ENCODE assay signal across 9 mouse cellular contexts in the genomic region with DNA sequence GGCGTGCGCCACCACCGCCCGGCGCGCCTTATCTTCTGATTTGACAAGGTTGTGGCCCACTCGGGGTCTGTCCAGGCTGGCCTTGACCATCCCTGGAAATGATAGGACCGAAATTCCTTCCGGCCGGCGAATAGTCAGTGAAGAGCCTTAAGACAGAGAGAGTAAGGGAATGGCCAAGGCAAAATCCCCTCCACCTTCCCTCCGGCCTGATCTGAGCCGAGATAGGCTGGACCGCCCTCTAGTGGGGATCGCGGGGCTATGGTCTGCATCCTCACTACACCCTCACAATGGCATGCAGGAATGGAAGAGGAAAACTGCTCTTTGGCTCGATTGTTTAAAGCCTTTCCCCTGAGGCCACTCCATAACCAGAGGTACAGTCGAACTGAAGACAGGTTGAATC. TPM values are rescaled to one million over a fixed set of nuclear protein-coding genes. Genes with fewer than 3 reads are reported as not detected.
A peak's percentile ranks its signal among the peaks of the same experiment; 100 is the strongest.
DNase-seq lines count a peak whose midpoint lies in the region; ATAC-seq and TF ChIP-seq lines count a peak whose summit lies in the region.
"Had no signal": no experiment of that assay in that cellular context is flagged by ENCODE, and none has a peak within 500 bp of the region (broad histone marks: within the 10 kb centered on the region; RNA-seq: fewer than 3 reads in every experiment).

No protein-coding gene starts in this region.

- WGBS in cerebellum, adult 2 months, result 7% methylated on average over 18 of the region's 18 CpGs
- 6% methylated on average over 18 of the region's 18 CpGs for WGBS in hindbrain, embryonic 10.5 days

- H3K4me3 ChIP-seq in G1E (ENCODE audit: low read depth, low read length), result peak overlapping the region; percentile 83
- no peak overlapping the region for H3K4me3 ChIP-seq in cerebellum, adult 2 months (replicated peaks; ENCODE audit: insufficient read depth, low read depth, low read length)
- peak overlapping the region; percentile 72 for H3K4me3 ChIP-seq in hindbrain, embryonic 10.5 days

- no peak for ATAC-seq in G1E (ENCODE audit: extremely low read depth, insufficient number of reproducible peaks, low FRiP score, poor library complexity, severe bottlenecking)

- DNase-seq in G1E (ENCODE audit: low spot score), result no peak
- DNase-seq in cerebellum, adult 2 months, result peak; percentile 75 to 82
- DNase-seq in forelimb bud, embryonic 11.5 days (ENCODE audit: low read depth, low spot score), result peak; percentile 85
- peak; percentile 87 for DNase-seq in hindbrain, embryonic 10.5 days (ENCODE audit: low spot score)
- peak; percentile 73 to 79 for DNase-seq in layer of hippocampus, postnatal 14 days (ENCODE audit: low spot score in 2 of 2)
- DNase-seq in lung, postnatal 14 days, result peak; percentile 90
- DNase-seq in ovary, postnatal 36 days (ENCODE audit: low spot score), result peak; percentile 79
- peak; percentile 79 to 80 for DNase-seq in thymus, postnatal 36 days

- H3K27me3 ChIP-seq in G1E (ENCODE audit: insufficient read depth, low read length), result 0 out of 2 replicates have a peak, but pooled peaks cover 4% of the 10 kb centered on the region
- H3K27me3 ChIP-seq in cerebellum, adult 2 months (ENCODE audit: control insufficient read depth, insufficient read depth, low read length), result no peaks in the 10 kb centered on the region
- H3K27me3 ChIP-seq in hindbrain, embryonic 10.5 days (ENCODE audit: insufficient read depth, poor library complexity, severe bottlenecking), result peaks cover 24% of the 10 kb centered on the region

- H3K9me3 ChIP-seq in G1E (replicated peaks), result no peaks in the 10 kb centered on the region
- no peaks in the 10 kb centered on the region for H3K9me3 ChIP-seq in hindbrain, embryonic 10.5 days

- peak; percentile 62 for TF ChIP-seq CTCF in G1E (IDR thresholded peaks at IDR 0.05; ENCODE audit: low read depth, low read length)
- TF ChIP-seq CTCF in cerebellum, adult 2 months (IDR thresholded peaks at IDR 0.05; ENCODE audit: borderline replicate concordance, insufficient read depth, low read depth, low read length), result peak; percentile 94

- no peak overlapping the region for H3K27ac ChIP-seq in cerebellum, adult 2 months (ENCODE audit: insufficient read depth, low read length)
- H3K27ac ChIP-seq in hindbrain, embryonic 10.5 days, result 0 out of 2 replicates have a peak overlapping the region, but pooled peaks have one; percentile 88

- no peak for TF ChIP-seq POLR2A in cerebellum, adult 2 months (IDR thresholded peaks at IDR 0.05; ENCODE audit: borderline replicate concordance, insufficient read depth, low read length)

- H3K36me3 ChIP-seq in G1E (replicated peaks), result peaks cover 37% of the 10 kb centered on the region
- no peaks in the 10 kb centered on the region for H3K36me3 ChIP-seq in hindbrain, embryonic 10.5 days

- peaks cover 69% of the 10 kb centered on the region for H3K4me1 ChIP-seq in G1E (ENCODE audit: insufficient read depth, low read depth, low read length)
- H3K4me1 ChIP-seq in cerebellum, adult 2 months (ENCODE audit: control insufficient read depth, insufficient read depth, low read length), result peaks cover 6% of the 10 kb centered on the region; the same call in 1 of the 2 replicates
- peaks cover 59% of the 10 kb centered on the region for H3K4me1 ChIP-seq in hindbrain, embryonic 10.5 days (replicated peaks)

RNA-seq across cellular contexts. Expression of a gene that starts 0.7 kb away (rescaled TPM):
- total RNA-seq in G1E (2014; fragmentation: Nextera tagmentation) (24.6 and 28.1 TPM in 2 replicates), G1E (2017) (74.4 and 83.2 TPM in 2 replicates)
- 75.6 and 81.1 TPM in 2 replicates for polyA plus RNA-seq in G1E (2012)
- polyA plus RNA-seq in cerebellum, adult 2 months (2012; rRNA removed), result 4.1 and 5.7 TPM in 2 replicates
- polyA plus RNA-seq in hindbrain, embryonic 10.5 days (2016; fragmentation: Nextera tagmentation; extraction: Ambion mirVana), result 59.8 and 61.0 TPM in 2 replicates
- total RNA-seq in layer of hippocampus, postnatal 14 days (2021), result 10 to 100 TPM in 1 of 2 experiments, 1 to 10 TPM in 1; 9.2 to 11.5 TPM

RNA-seq across cellular contexts. Expression of a gene that starts 3.5 kb away (rescaled TPM):
- total RNA-seq in G1E (2014; fragmentation: Nextera tagmentation), result 0.75 and 1.0 TPM in 2 replicates
- total RNA-seq in G1E (2017), result 1.8 and 2.6 TPM in 2 replicates
- 0.15 TPM in 1 of 2 replicates, not detected in the other for polyA plus RNA-seq in G1E (2012)
- 0.20 and 0.38 TPM in 2 replicates for polyA plus RNA-seq in cerebellum, adult 2 months (2012; rRNA removed)
- polyA plus RNA-seq in hindbrain, embryonic 10.5 days (2016; fragmentation: Nextera tagmentation; extraction: Ambion mirVana), result 1.5 and 1.8 TPM in 2 replicates
- 1 to 10 TPM; 1.2 to 1.6 TPM for total RNA-seq in layer of hippocampus, postnatal 14 days (2021)
- polyA plus RNA-seq: large intestine, adult 2 months had no signal

RNA-seq across cellular contexts. Expression of a gene that starts 5.9 kb away (rescaled TPM):
- total RNA-seq in G1E (2014; fragmentation: Nextera tagmentation), result 2.9 and 4.0 TPM in 2 replicates
- 8.4 and 11.3 TPM in 2 replicates for total RNA-seq in G1E (2017)
- polyA plus RNA-seq in G1E (2012), result 0.40 and 0.57 TPM in 2 replicates
- polyA plus RNA-seq in cerebellum, adult 2 months (2012; rRNA removed), result 2.2 and 4.1 TPM in 2 replicates
- polyA plus RNA-seq in hindbrain, embryonic 10.5 days (2016; fragmentation: Nextera tagmentation; extraction: Ambion mirVana), result 2.4 and 3.0 TPM in 2 replicates
- total RNA-seq in layer of hippocampus, postnatal 14 days (2021), result 1 to 10 TPM; 4.0 TPM

RNA-seq across cellular contexts. Expression of a gene that starts 9.8 kb away (rescaled TPM):
- total RNA-seq in G1E (2014; fragmentation: Nextera tagmentation), result not detected in 2 replicates
- total RNA-seq in G1E (2017), result 0.76 and 2.4 TPM in 2 replicates
- 0.14 and 0.27 TPM in 2 replicates for polyA plus RNA-seq in G1E (2012)
- 6.3 and 6.9 TPM in 2 replicates for polyA plus RNA-seq in cerebellum, adult 2 months (2012; rRNA removed)
- polyA plus RNA-seq in hindbrain, embryonic 10.5 days (2016; fragmentation: Nextera tagmentation; extraction: Ambion mirVana), result 0.46 and 0.54 TPM in 2 replicates
- 1 to 10 TPM in 1 of 2 experiments, not detected in 1; 1.1 TPM for total RNA-seq in layer of hippocampus, postnatal 14 days (2021)

RNA-seq across cellular contexts. Expression of a gene that starts 11.1 kb away (rescaled TPM):
- total RNA-seq in G1E (2014; fragmentation: Nextera tagmentation), result 44.5 and 87.9 TPM in 2 replicates
- 145 and 186 TPM in 2 replicates for total RNA-seq in G1E (2017)
- polyA plus RNA-seq in G1E (2012), result 18.3 and 34.2 TPM in 2 replicates
- polyA plus RNA-seq in cerebellum, adult 2 months (2012; rRNA removed), result 8.0 and 10.0 TPM in 2 replicates
- polyA plus RNA-seq in hindbrain, embryonic 10.5 days (2016; fragmentation: Nextera tagmentation; extraction: Ambion mirVana), result 8.5 and 9.6 TPM in 2 replicates
- total RNA-seq in layer of hippocampus, postnatal 14 days (2021), result 1 to 10 TPM; 2.7 to 3.2 TPM
